Mouse (Mus musculus) embryonic facial prominence, embryonic 11.5 days (tissue): Measurements from ENCODE around the gene Zfp128. TPM values are rescaled to one million over a fixed set of nuclear protein-coding genes. Genes with fewer than 3 reads are reported as not detected.
A peak's percentile ranks its signal among the peaks of the same experiment; 100 is the strongest.
"Not testable (repeated sequence)": the region's sequence is repeated elsewhere in the genome, so short reads cannot be mapped to it uniquely, and the experiment has no call there.

Experiments
- ATAC-seq: fragments of 200-750 bp; cut with Nextera tagmentation; replicated peaks from 2 replicates; pipeline ENCODE4 v1.8.0; 2017; ENCODE audit warnings: low read depth; ENCODE audit not compliant: insufficient number of reproducible peaks, low FRiP score, low TSS enrichment
- DNase-seq: peaks from one replicate; pipeline ENCODE4 v3.0.0-alpha.2; 2015; ENCODE audit warnings: low spot score
- H3K27ac ChIP-seq: fragments of 300-500 bp; sonication (generic); replicated peaks from 2 replicates; pipeline ENCODE4 v1.5.1; 2014; ENCODE audit warnings: mild to moderate bottlenecking, low read depth, low read length, control low read depth
- H3K27me3 ChIP-seq: fragments of 300-500 bp; sonication (generic); 2 replicates; pipeline ENCODE4 v1.6.1; 2014; ENCODE audit warnings: mild to moderate bottlenecking, low read length, moderate library complexity, mixed read lengths; ENCODE audit not compliant: control insufficient read depth, insufficient read depth
- H3K36me3 ChIP-seq: fragments of 300-500 bp; sonication (generic); replicated peaks from 2 replicates; pipeline ENCODE4 v1.6.1; 2014; ENCODE audit warnings: low read depth, mild to moderate bottlenecking, low read length, moderate library complexity, mixed read lengths; ENCODE audit not compliant: control insufficient read depth, insufficient read depth
- H3K4me1 ChIP-seq: fragments of 300-500 bp; sonication (generic); 2 replicates; pipeline ENCODE4 v1.6.1; 2014; ENCODE audit warnings: low read length, mixed read lengths; ENCODE audit not compliant: control insufficient read depth, insufficient read depth
- H3K4me2 ChIP-seq: fragments of 300-500 bp; sonication (generic); 2 replicates; pipeline ENCODE4 v1.6.1; 2014; ENCODE audit warnings: low read depth, mild to moderate bottlenecking, control low read depth, low read length, moderate library complexity
- H3K4me3 ChIP-seq: fragments of 300-500 bp; sonication (generic); 2 replicates; pipeline ENCODE4 v1.5.1; 2014; ENCODE audit warnings: low read depth, low read length, control low read depth
- H3K9ac ChIP-seq: fragments of 300-500 bp; sonication (generic); replicated peaks from 2 replicates; pipeline ENCODE4 v1.6.1; 2014; ENCODE audit warnings: mild to moderate bottlenecking, control low read depth, low read length
- H3K9me3 ChIP-seq: fragments of 300-500 bp; sonication (generic); replicated peaks from 2 replicates; pipeline ENCODE4 v1.6.1; 2016; ENCODE audit warnings: mild to moderate bottlenecking, low read length, inconsistent platforms, mixed read lengths; ENCODE audit not compliant: control insufficient read depth
- WGBS: fragments of 180-500 bp; shearing (Covaris S2); extraction: QIAGEN DNeasy Blood & Tissue Kit; methylation state at CpG from one replicate; pipeline ENCODE4 v1.1.7; 2014; 5-methylcytosine and 5-hydroxymethylcytosine counted together
- polyA plus RNA-seq: library from polyadenylated mRNA; unstranded; fragments of >200 nt; fragmentation: Nextera tagmentation; extraction: Ambion mirVana; gene quantifications from 2 replicates; pipeline ENCODE4 v1.2.1, GENCODE M21; 2014

The Zfp128 gene
- polyA plus RNA-seq, 1 experiment from 2014 or later: 6.5 TPM

- peaks cover 25% of the 10 kb centered on the region for H3K36me3 ChIP-seq
- no peak within 1 kb of the TSS for H3K27ac ChIP-seq
Measured at GRCm38 (mm10) chr7:12927191-12927680, 46.3 kb downstream of the Zfp128 start, which contains the start of gene Rnf225. TSS of gene Rnf225 (plus strand) at chr7:12927416.

GRCm38 (mm10) chr7:12927693-12928589, 47.0 kb downstream of the Zfp128 start:
- Histone ChIP-seq H3K27me3 (peaks cover 9% of the 10 kb centered on the region), H3K4me2 (peak overlapping the region; percentile 56), H3K9ac (peak overlapping the region; percentile 56), H3K27ac (no peak overlapping the region), H3K4me1 (peaks cover 4% of the 10 kb centered on the region; the same call in 1 of the 2 replicates), H3K36me3 (peaks cover 25% of the 10 kb centered on the region), H3K9me3 (no peaks in the 10 kb centered on the region), H3K4me3 (peak overlapping the region; percentile 26)
- DNase-seq: peak; percentile 30
- ATAC-seq: peak; percentile 49
- 4% methylated on average over 65 of the region's 65 CpGs for WGBS

More at GRCm38 (mm10) chr7:12927191-12927680, 46.3 kb downstream of the Zfp128 start, which contains the start of gene Rnf225:
- H3K27me3 ChIP-seq: peaks cover 9% of the 10 kb centered on the region
- H3K4me2 ChIP-seq: peak within 1 kb of the TSS; percentile 56
- no peaks in the 10 kb centered on the region for H3K9me3 ChIP-seq
- peak within 1 kb of the TSS; percentile 26 for H3K4me3 ChIP-seq
- H3K9ac ChIP-seq: peak within 1 kb of the TSS; percentile 56
- 0 out of 2 replicates have a peak, but pooled peaks have one; percentile 16 for ATAC-seq
- DNase-seq: peak; percentile 73
- H3K4me1 ChIP-seq: peaks cover 4% of the 10 kb centered on the region; the same call in 1 of the 2 replicates
- whole genome bisulfite sequencing: 14% methylated on average over 8 of the region's 8 CpGs

GRCm38 (mm10) chr7:12933615-12934140, 52.7 kb downstream of the Zfp128 start:
- Histone ChIP-seq H3K4me3 (no peak overlapping the region), H3K9me3 (no peaks in the 10 kb centered on the region), H3K36me3 (no peaks in the 10 kb centered on the region), H3K27me3 (0 out of 2 replicates have a peak, but pooled peaks cover under 1% of the 10 kb centered on the region), H3K9ac (no peak overlapping the region), H3K4me2 (no peak overlapping the region), H3K27ac (no peak overlapping the region), H3K4me1 (no peaks in the 10 kb centered on the region)
- no peak for ATAC-seq
- DNase-seq: no peak
- 82% methylated on average over 4 of the region's 4 CpGs for WGBS

GRCm38 (mm10) chr7:12934808-12935207, 53.8 kb downstream of the Zfp128 start:
- Histone ChIP-seq H3K4me2 (no peak overlapping the region), H3K9me3 (no peaks in the 10 kb centered on the region), H3K36me3 (no peaks in the 10 kb centered on the region), H3K27ac (no peak overlapping the region), H3K9ac (no peak overlapping the region), H3K4me1 (no peaks in the 10 kb centered on the region), H3K4me3 (no peak overlapping the region), H3K27me3 (no peaks in the 10 kb centered on the region)
- WGBS: 76% methylated on average over 3 of the region's 3 CpGs
- no peak for ATAC-seq
- no peak for DNase-seq

- WGBS: 91% methylated on average over 3 of the region's 4 CpGs
- not testable (repeated sequence) for H3K9ac ChIP-seq, H3K27ac ChIP-seq, H3K4me3 ChIP-seq, H3K9me3 ChIP-seq, H3K27me3 ChIP-seq, DNase-seq, H3K4me1 ChIP-seq, ATAC-seq, H3K36me3 ChIP-seq, H3K4me2 ChIP-seq
Measured at GRCm38 (mm10) chr7:12937254-12937803, 56.4 kb downstream of the Zfp128 start.

- Histone ChIP-seq H3K4me2 (no peak overlapping the region), H3K4me3 (no peak overlapping the region), H3K9ac (no peak overlapping the region), H3K27me3 (no peaks in the 10 kb centered on the region), H3K4me1 (no peaks in the 10 kb centered on the region), H3K36me3 (no peaks in the 10 kb centered on the region), H3K27ac (no peak overlapping the region), H3K9me3 (no peaks in the 10 kb centered on the region)
- DNase-seq (no peak), ATAC-seq (no peak)
- 85% methylated on average over 4 of the region's 4 CpGs for WGBS
Measured at GRCm38 (mm10) chr7:12940599-12940998, 59.6 kb downstream of the Zfp128 start.
